Mouse (Mus musculus): ENCODE measurements around the gene Tmem129. TPM values are rescaled to one million over a fixed set of nuclear protein-coding genes. Genes with fewer than 3 reads are reported as not detected.

The Tmem129 gene
- total and polyA plus RNA-seq, 3 experiments, result 40.2 to 51.3 TPM; not detected in 1

- Histone ChIP-seq H3K4me1 (ENCODE audit: control insufficient read depth in 1 of 2, insufficient read depth in 2 of 2, low read length in 2 of 2) (no peaks in the 10 kb centered on the region), H3K27me3 (ENCODE audit: control insufficient read depth in 1 of 2, insufficient read depth in 2 of 2, low read length in 2 of 2) (peaks cover 2 to 11% of the 10 kb centered on the region in 2 experiments), H3K9ac (ENCODE audit: control insufficient read depth, low read depth, low read length, poor library complexity, severe bottlenecking) (no peak overlapping the region), H3K27ac (ENCODE audit: control insufficient read depth, low read depth, low read length) (no peak overlapping the region), H3K9me3 (replicated peaks; ENCODE audit: insufficient read depth, low read length) (no peaks in the 10 kb centered on the region), H3K36me3 (ENCODE audit: control insufficient read depth in 1 of 2, insufficient read depth in 2 of 2, low read length in 2 of 2) (no peaks in the 10 kb centered on the region), H3K79me2 (ENCODE audit: control insufficient read depth, insufficient read depth, low read length, poor library complexity) (no peaks in the 10 kb centered on the region), H3K4me3 (ENCODE audit: control insufficient read depth in 1 of 2, insufficient read depth in 1 of 2, low read depth in 2 of 2, low read length in 2 of 2) (no peak overlapping the region)
- DNase-seq (ENCODE audit: low read depth, low spot score), result no peak
- TF ChIP-seq EP300 (IDR thresholded peaks at IDR 0.05; ENCODE audit: low read depth in 1 of 2, low read length in 2 of 2), result no peak
- TF ChIP-seq ZNF384 (IDR thresholded peaks at IDR 0.05; ENCODE audit: low read depth, low read length), result no peak
- no peak for TF ChIP-seq MAFK (IDR thresholded peaks at IDR 0.05; ENCODE audit: borderline replicate concordance, low read depth, low read length)
- no peak for TF ChIP-seq MAZ (IDR thresholded peaks at IDR 0.05; ENCODE audit: low read depth, low read length)
- no peak for TF ChIP-seq TBP (IDR thresholded peaks at IDR 0.05; ENCODE audit: low read depth, low read length)
- no peak for TF ChIP-seq POLR2A (IDR thresholded peaks at IDR 0.05; ENCODE audit: control insufficient read depth in 1 of 2, insufficient read depth in 1 of 2, low read depth in 1 of 2, low read length in 2 of 2, poor library complexity in 1 of 2)
- TF ChIP-seq ZC3H11A (IDR thresholded peaks at IDR 0.05; ENCODE audit: low read depth, low read length), result no peak
- no peak for TF ChIP-seq RCOR1 (IDR thresholded peaks at IDR 0.05; ENCODE audit: low read depth, low read length)
- no peak for TF ChIP-seq MEF2A (IDR thresholded peaks at IDR 0.05; ENCODE audit: extremely low read depth, insufficient replicate concordance, low read depth, low read length, poor library complexity, severe bottlenecking)
Measured at GRCm38 (mm10) chr5:33695718-33696121, 37.5 kb upstream of the Tmem129 start.

GRCm38 (mm10) chr5:33694848-33695717 is 36.9 kb upstream of the Tmem129 start:
- H3K9ac ChIP-seq (ENCODE audit: control insufficient read depth, low read depth, low read length, poor library complexity, severe bottlenecking), result no peak overlapping the region
- peaks cover 2 to 11% of the 10 kb centered on the region in 2 experiments for H3K27me3 ChIP-seq (ENCODE audit: control insufficient read depth in 1 of 2, insufficient read depth in 2 of 2, low read length in 2 of 2)
- no peak for DNase-seq (ENCODE audit: low read depth, low spot score)
- H3K4me1 ChIP-seq (ENCODE audit: control insufficient read depth in 1 of 2, insufficient read depth in 2 of 2, low read length in 2 of 2), result no peaks in the 10 kb centered on the region
- TF ChIP-seq TBP (IDR thresholded peaks at IDR 0.05; ENCODE audit: low read depth, low read length) (no peak), POLR2AphosphoS2 (IDR thresholded peaks at IDR 0.05; ENCODE audit: low read length) (no peak), ZMIZ1 (IDR thresholded peaks at IDR 0.05; ENCODE audit: low read depth, low read length) (no peak), MYC (IDR thresholded peaks at IDR 0.05; ENCODE audit: low read depth, low read length) (no peak), POLR2A (IDR thresholded peaks at IDR 0.05; ENCODE audit: control insufficient read depth in 1 of 2, insufficient read depth in 1 of 2, low read depth in 1 of 2, low read length in 2 of 2, poor library complexity in 1 of 2) (no peak), CTCF (IDR thresholded peaks at IDR 0.05 in 2 of 3, conservative IDR thresholded peaks at IDR 0.05 in 1 of 3; ENCODE audit: control insufficient read depth in 1 of 3, insufficient read depth in 1 of 3, low read depth in 2 of 3, low read length in 3 of 3, poor library complexity in 1 of 3, severe bottlenecking in 1 of 3) (no peak), CHD1 (IDR thresholded peaks at IDR 0.05; ENCODE audit: low read depth, low read length) (no peak), UBTF (IDR thresholded peaks at IDR 0.05; ENCODE audit: borderline replicate concordance, insufficient read depth, low read depth, low read length) (no peak), EP300 (IDR thresholded peaks at IDR 0.05; ENCODE audit: low read depth in 1 of 2, low read length in 2 of 2) (no peak), MAFK (IDR thresholded peaks at IDR 0.05; ENCODE audit: borderline replicate concordance, low read depth, low read length) (no peak), ZNF384 (IDR thresholded peaks at IDR 0.05; ENCODE audit: low read depth, low read length) (no peak), MAX (IDR thresholded peaks at IDR 0.05; ENCODE audit: low read length) (no peak), POLR2AphosphoS5 (IDR thresholded peaks at IDR 0.05; ENCODE audit: borderline replicate concordance, low read depth, low read length) (no peak), MAZ (IDR thresholded peaks at IDR 0.05; ENCODE audit: low read depth, low read length) (no peak), ETS1 (IDR thresholded peaks at IDR 0.05; ENCODE audit: low read depth, low read length) (no peak)
- no peaks in the 10 kb centered on the region for H3K9me3 ChIP-seq (replicated peaks; ENCODE audit: insufficient read depth, low read length)
- H3K27ac ChIP-seq (ENCODE audit: control insufficient read depth, low read depth, low read length), result no peak overlapping the region
- no peaks in the 10 kb centered on the region for H3K79me2 ChIP-seq (ENCODE audit: control insufficient read depth, insufficient read depth, low read length, poor library complexity)
- no peaks in the 10 kb centered on the region for H3K36me3 ChIP-seq (ENCODE audit: control insufficient read depth in 1 of 2, insufficient read depth in 2 of 2, low read length in 2 of 2)
- H3K4me3 ChIP-seq (ENCODE audit: control insufficient read depth in 1 of 2, insufficient read depth in 1 of 2, low read depth in 2 of 2, low read length in 2 of 2), result no peak overlapping the region

Measured in MEL (cell line).